Mouse (Mus musculus) myocyte (in vitro differentiated cells): Measurements from ENCODE around the gene Banp. TPM values are rescaled to one million over a fixed set of nuclear protein-coding genes. Genes with fewer than 3 reads are reported as not detected.

Source experiments
- H3K27me3 ChIP-seq: one replicate; pipeline ENCODE4 v1.6.1; 2011; ENCODE audit not compliant: control insufficient read depth, insufficient read depth, insufficient read length
- H3K36me3 ChIP-seq: one replicate; pipeline ENCODE4 v1.6.1; 2011; ENCODE audit not compliant: control insufficient read depth, insufficient read depth
- H3K4me2 ChIP-seq: one replicate; pipeline ENCODE4 v1.6.1; 2011; ENCODE audit warnings: low read depth, control low read depth
- H3K4me3 ChIP-seq: one replicate; pipeline ENCODE4 v1.5.1; 2011; ENCODE audit warnings: mild to moderate bottlenecking, control low read depth, moderate library complexity
- H3K79me2 ChIP-seq: one replicate; pipeline ENCODE4 v1.6.1; 2011; ENCODE audit not compliant: control insufficient read depth, insufficient read depth
- H3ac ChIP-seq: one replicate; pipeline ENCODE4 v1.6.1; 2011; ENCODE audit not compliant: control insufficient read depth, insufficient read length
- CEBPB ChIP-seq: IDR thresholded peaks from 2 replicates; pipeline ENCODE4 v1.6.1; 2011; ENCODE audit warnings: mild to moderate bottlenecking, moderate library complexity; ENCODE audit not compliant: poor library complexity, insufficient read depth, severe bottlenecking
- E2F4 ChIP-seq: IDR thresholded peaks from one replicate; pipeline ENCODE4 v1.6.1; 2011; ENCODE audit warnings: mild to moderate bottlenecking, control low read depth, moderate library complexity; ENCODE audit not compliant: insufficient read depth
- MAX ChIP-seq: IDR thresholded peaks from one replicate; pipeline ENCODE4 v1.6.1; 2011; ENCODE audit warnings: low read depth, mild to moderate bottlenecking, control low read depth
- MYOD1 ChIP-seq, 3 experiments: IDR thresholded peaks; one replicate each; pipeline ENCODE4 v1.6.1; 2011; ENCODE audit warnings: control low read depth in 2 of 3, low read depth in 2 of 3, mild to moderate bottlenecking in 2 of 3, moderate library complexity in 1 of 3; ENCODE audit not compliant: insufficient read length in 2 of 3, control insufficient read depth in 1 of 3
- MYOG ChIP-seq, 3 experiments: IDR thresholded peaks; one replicate each; pipeline ENCODE4 v1.6.1; 2011; ENCODE audit warnings: control low read depth in 2 of 3, low read depth in 2 of 3, mild to moderate bottlenecking in 2 of 3; ENCODE audit not compliant: insufficient read length in 2 of 3, control insufficient read depth in 1 of 3, insufficient read depth in 1 of 3
- POLR2A ChIP-seq: IDR thresholded peaks from one replicate; pipeline ENCODE4 v1.6.1; 2011; ENCODE audit warnings: low read depth, mild to moderate bottlenecking, control low read depth, moderate library complexity; ENCODE audit not compliant: insufficient read length
- POLR2AphosphoS2 ChIP-seq: IDR thresholded peaks from one replicate; pipeline ENCODE4 v1.6.1; 2011; ENCODE audit warnings: low read depth, control low read depth; ENCODE audit not compliant: insufficient read length
- REST ChIP-seq: IDR thresholded peaks from one replicate; pipeline ENCODE4 v1.6.1; 2011; ENCODE audit warnings: mild to moderate bottlenecking, control low read depth, moderate library complexity; ENCODE audit not compliant: insufficient read depth, insufficient read length
- SRF ChIP-seq: IDR thresholded peaks from one replicate; pipeline ENCODE4 v1.6.1; 2011; ENCODE audit warnings: low read depth; ENCODE audit not compliant: control insufficient read depth, insufficient read length
- TCF12 ChIP-seq: IDR thresholded peaks from one replicate; pipeline ENCODE4 v1.6.1; 2011; ENCODE audit warnings: mild to moderate bottlenecking, control low read depth; ENCODE audit not compliant: poor library complexity, insufficient read depth, severe bottlenecking
- TCF3 ChIP-seq: IDR thresholded peaks from one replicate; pipeline ENCODE4 v1.6.1; 2011; ENCODE audit warnings: low read depth, control low read depth; ENCODE audit not compliant: insufficient read length
- USF1 ChIP-seq: IDR thresholded peaks from one replicate; pipeline ENCODE4 v1.6.1; 2011; ENCODE audit warnings: low read depth, mild to moderate bottlenecking, control low read depth, moderate library complexity
- polyA plus RNA-seq: library from polyadenylated mRNA; unstranded; fragments of >200 nt; fragmentation: generic; extraction: Trizol; gene quantifications from one replicate; pipeline ENCODE4 v1.2.1, GENCODE M21; 2012; ENCODE audit warnings: missing spikeins

Gene Banp
- polyA plus RNA-seq, 1 experiment: 30.3 TPM

- Histone ChIP-seq H3K79me2 (no peaks in the 10 kb centered on the region), H3K36me3 (no peaks in the 10 kb centered on the region), H3K4me2 (no peak overlapping the region), H3K27me3 (no peaks in the 10 kb centered on the region), H3ac (no peak overlapping the region), H3K4me3 (no peak overlapping the region)
- no peak for TF ChIP-seq USF1
These were observed 106.6 kb downstream of the Banp start for GRCm38 (mm10) chr8:122056113-122056512.

GRCm38 (mm10) chr8:122056882-122057281 lies 107.3 kb downstream of the Banp start:
- H3K79me2 ChIP-seq: no peaks in the 10 kb centered on the region
- H3K4me3 ChIP-seq: no peak overlapping the region
- no peaks in the 10 kb centered on the region for H3K36me3 ChIP-seq
- H3ac ChIP-seq: no peak overlapping the region
- no peak for TF ChIP-seq MYOG (IDR thresholded peaks at IDR 0.05; ENCODE audit: control insufficient read depth in 1 of 3, insufficient read depth in 1 of 3, insufficient read length in 2 of 3, low read depth in 2 of 3)
- TF ChIP-seq MYOD1 (IDR thresholded peaks at IDR 0.05; ENCODE audit: control insufficient read depth in 1 of 3, insufficient read length in 2 of 3, low read depth in 2 of 3): peak in 1 of 3 experiments; percentile 6
- no peak overlapping the region for H3K4me2 ChIP-seq
- H3K27me3 ChIP-seq: no peaks in the 10 kb centered on the region

GRCm38 (mm10) chr8:122058510-122058909 lies 109.0 kb downstream of the Banp start:
- no peak overlapping the region for H3K4me2 ChIP-seq
- H3K36me3 ChIP-seq: no peaks in the 10 kb centered on the region
- H3K4me3 ChIP-seq: no peak overlapping the region
- H3K27me3 ChIP-seq: no peaks in the 10 kb centered on the region
- H3K79me2 ChIP-seq: no peaks in the 10 kb centered on the region
- TF ChIP-seq POLR2AphosphoS2 (no peak), MYOD1 (IDR thresholded peaks at IDR 0.05; ENCODE audit: control insufficient read depth in 1 of 3, insufficient read length in 2 of 3, low read depth in 2 of 3) (no peak), SRF (no peak), TCF12 (no peak), POLR2A (no peak), MYOG (IDR thresholded peaks at IDR 0.05; ENCODE audit: control insufficient read depth in 1 of 3, insufficient read depth in 1 of 3, insufficient read length in 2 of 3, low read depth in 2 of 3) (no peak), CEBPB (no peak), MAX (no peak), REST (no peak), USF1 (no peak), TCF3 (no peak), E2F4 (no peak)
- H3ac ChIP-seq: no peak overlapping the region

- no peak overlapping the region for H3K4me2 ChIP-seq
- no peaks in the 10 kb centered on the region for H3K27me3 ChIP-seq
- H3ac ChIP-seq: no peak overlapping the region
- H3K4me3 ChIP-seq: no peak overlapping the region
- no peak for TF ChIP-seq REST
- TF ChIP-seq CEBPB: no peak
- H3K79me2 ChIP-seq: no peaks in the 10 kb centered on the region
- no peaks in the 10 kb centered on the region for H3K36me3 ChIP-seq
These were observed 109.4 kb downstream of the Banp start for GRCm38 (mm10) chr8:122058951-122059350.

- H3K36me3 ChIP-seq: no peaks in the 10 kb centered on the region
- H3K4me3 ChIP-seq: no peak overlapping the region
- no peak overlapping the region for H3ac ChIP-seq
- no peaks in the 10 kb centered on the region for H3K79me2 ChIP-seq
- TF ChIP-seq REST (no peak), POLR2A (no peak), MYOG (IDR thresholded peaks at IDR 0.05; ENCODE audit: control insufficient read depth in 1 of 3, insufficient read depth in 1 of 3, insufficient read length in 2 of 3, low read depth in 2 of 3) (no peak), SRF (no peak), CEBPB (no peak), USF1 (no peak), TCF12 (no peak), POLR2AphosphoS2 (no peak), MAX (no peak), TCF3 (no peak), E2F4 (no peak), MYOD1 (IDR thresholded peaks at IDR 0.05; ENCODE audit: control insufficient read depth in 1 of 3, insufficient read length in 2 of 3, low read depth in 2 of 3) (no peak)
- H3K4me2 ChIP-seq: no peak overlapping the region
- H3K27me3 ChIP-seq: no peaks in the 10 kb centered on the region
These were observed 113.1 kb downstream of the Banp start for GRCm38 (mm10) chr8:122062508-122063223.
